Comparison of ENCODE assay signal across 15 mouse cellular contexts in genomic region chr4:81899961-81900540, GRCm38 (mm10).
A peak's percentile ranks its signal among the peaks of the same experiment; 100 is the strongest.
DNase-seq lines count a peak whose midpoint lies in the region; ATAC-seq and TF ChIP-seq lines count a peak whose summit lies in the region.
"Had no signal": no experiment of that assay in that cellular context is flagged by ENCODE, and none has a peak within 500 bp of the region (broad histone marks: within the 10 kb centered on the region; RNA-seq: fewer than 3 reads in every experiment).

No protein-coding gene starts in this region.

- H3K27me3 ChIP-seq in forebrain, embryonic 14.5 days (replicated peaks; ENCODE audit: control insufficient read depth, insufficient read depth, low read length): no peaks in the 10 kb centered on the region
- H3K27me3 ChIP-seq in forebrain, embryonic 12.5 days: no peaks in the 10 kb centered on the region
- no peaks in the 10 kb centered on the region for H3K27me3 ChIP-seq in lung, embryonic 16.5 days (ENCODE audit: control insufficient read depth, insufficient read depth, low read depth, low read length)
- H3K27me3 ChIP-seq: liver, embryonic 13.5 days had no signal

- 74% methylated on average over 5 of the region's 5 CpGs for WGBS in forebrain, embryonic 14.5 days
- 79% methylated on average over 5 of the region's 5 CpGs for WGBS in forebrain, embryonic 12.5 days
- 25% methylated on average over 5 of the region's 5 CpGs for WGBS in lung, embryonic 16.5 days
- WGBS in lung, adult 2 months: 47% methylated on average over 5 of the region's 5 CpGs

- no peak overlapping the region for H3K9ac ChIP-seq in forebrain, embryonic 14.5 days (ENCODE audit: low read length)
- no peak overlapping the region for H3K9ac ChIP-seq in forebrain, embryonic 12.5 days
- no peak overlapping the region for H3K9ac ChIP-seq in lung, embryonic 16.5 days (ENCODE audit: low read length)
- H3K9ac ChIP-seq: forebrain, postnatal 0 days; liver, embryonic 13.5 days had no signal

- H3K4me1 ChIP-seq in forebrain, embryonic 14.5 days (ENCODE audit: control insufficient read depth, insufficient read depth, low read length): 0 out of 2 replicates have a peak, but pooled peaks cover 2% of the 10 kb centered on the region
- H3K4me1 ChIP-seq in forebrain, embryonic 12.5 days: no peaks in the 10 kb centered on the region
- H3K4me1 ChIP-seq in lung, embryonic 16.5 days (replicated peaks; ENCODE audit: control insufficient read depth, insufficient read depth, low read length): peaks cover 10% of the 10 kb centered on the region
- no peaks in the 10 kb centered on the region; the same call in 1 of the 2 replicates for H3K4me1 ChIP-seq in lung, adult 2 months (ENCODE audit: control insufficient read depth, insufficient read depth, low read length)
- H3K4me1 ChIP-seq: hindbrain, embryonic 10.5 days; liver, embryonic 13.5 days had no signal

- TF ChIP-seq CTCF in lung, adult 2 months (IDR thresholded peaks at IDR 0.05; ENCODE audit: insufficient read depth, low read length): no peak

- TF ChIP-seq POLR2A in lung, adult 2 months (IDR thresholded peaks at IDR 0.05; ENCODE audit: borderline replicate concordance, extremely low read depth, low read depth, low read length): no peak

- no peak overlapping the region for H3K4me2 ChIP-seq in forebrain, embryonic 14.5 days (ENCODE audit: low read length)
- no peak overlapping the region for H3K4me2 ChIP-seq in forebrain, embryonic 12.5 days
- no peak overlapping the region for H3K4me2 ChIP-seq in lung, embryonic 16.5 days (ENCODE audit: low read depth, low read length)
- H3K4me2 ChIP-seq: liver, embryonic 13.5 days had no signal

- DNase-seq in forebrain, embryonic 14.5 days (ENCODE audit: low spot score): peak; percentile 14
- DNase-seq in lung, adult 2 months: no peak
- DNase-seq in heart, adult 8-10 months (ENCODE audit: low spot score): peak; percentile 17
- peak; percentile 5 for DNase-seq in lung, postnatal 10 days
- no peak for DNase-seq in cerebellum, adult 18-20 months
- no peak for DNase-seq in layer of hippocampus, postnatal 25 days (ENCODE audit: extremely low spot score in 1 of 2, low spot score in 1 of 2)
- DNase-seq: forebrain, postnatal 0 days; left cerebral cortex, postnatal 4 days; liver, embryonic 13.5 days had no signal

- no peaks in the 10 kb centered on the region for H3K36me3 ChIP-seq in forebrain, embryonic 14.5 days (ENCODE audit: control insufficient read depth, insufficient read depth, low read length)
- no peaks in the 10 kb centered on the region for H3K36me3 ChIP-seq in forebrain, embryonic 12.5 days (replicated peaks)
- no peaks in the 10 kb centered on the region for H3K36me3 ChIP-seq in lung, embryonic 16.5 days (ENCODE audit: control insufficient read depth, insufficient read depth, low read length)
- H3K36me3 ChIP-seq: G1E; hindbrain, embryonic 10.5 days; liver, embryonic 13.5 days; midbrain, embryonic 10.5 days had no signal

- ATAC-seq in forebrain, embryonic 14.5 days: no peak
- no peak for ATAC-seq in forebrain, embryonic 12.5 days (ENCODE audit: low FRiP score)
- peak; percentile 87 for ATAC-seq in lung, embryonic 16.5 days (ENCODE audit: low read depth)
- ATAC-seq: forebrain, postnatal 0 days; intestine, postnatal 0 days had no signal

- H3K9me3 ChIP-seq in forebrain, embryonic 14.5 days (replicated peaks; ENCODE audit: control insufficient read depth, low read length): no peaks in the 10 kb centered on the region
- no peaks in the 10 kb centered on the region for H3K9me3 ChIP-seq in forebrain, embryonic 12.5 days
- peaks cover 3% of the 10 kb centered on the region for H3K9me3 ChIP-seq in lung, embryonic 16.5 days (ENCODE audit: control insufficient read depth, low read length)
- H3K9me3 ChIP-seq: hindbrain, embryonic 10.5 days; liver, embryonic 13.5 days; midbrain, embryonic 10.5 days had no signal

- no peak overlapping the region for H3K4me3 ChIP-seq in forebrain, embryonic 14.5 days (ENCODE audit: low read depth, low read length)
- H3K4me3 ChIP-seq in forebrain, embryonic 12.5 days (replicated peaks): no peak overlapping the region
- no peak overlapping the region for H3K4me3 ChIP-seq in lung, embryonic 16.5 days (ENCODE audit: low read length)
- no peak overlapping the region for H3K4me3 ChIP-seq in lung, adult 2 months (replicated peaks; ENCODE audit: extremely low read depth, low read depth, low read length)
- H3K4me3 ChIP-seq: hindbrain, embryonic 10.5 days; liver, embryonic 13.5 days; midbrain, embryonic 10.5 days had no signal

- no peak overlapping the region for H3K27ac ChIP-seq in forebrain, embryonic 14.5 days (ENCODE audit: low read depth, low read length)
- no peak overlapping the region for H3K27ac ChIP-seq in forebrain, embryonic 12.5 days
- peak overlapping the region; percentile 19 for H3K27ac ChIP-seq in lung, embryonic 16.5 days (ENCODE audit: low read length)
- H3K27ac ChIP-seq: hindbrain, embryonic 10.5 days; liver, embryonic 13.5 days; midbrain, embryonic 10.5 days had no signal

Comparison
In these comparisons a context has a peak if more than half of its experiments do, and no peak if none do; other contexts are left out.
1. DNase-seq: peak in forebrain, embryonic 14.5 days (single experiment), heart, adult 8-10 months (single experiment) and lung, postnatal 10 days (single experiment); none in lung, adult 2 months (single experiment), cerebellum, adult 18-20 months (0 of 2) and layer of hippocampus, postnatal 25 days (0 of 2).